ENCODE assay signal across 25 mouse cellular contexts in the genomic region with DNA sequence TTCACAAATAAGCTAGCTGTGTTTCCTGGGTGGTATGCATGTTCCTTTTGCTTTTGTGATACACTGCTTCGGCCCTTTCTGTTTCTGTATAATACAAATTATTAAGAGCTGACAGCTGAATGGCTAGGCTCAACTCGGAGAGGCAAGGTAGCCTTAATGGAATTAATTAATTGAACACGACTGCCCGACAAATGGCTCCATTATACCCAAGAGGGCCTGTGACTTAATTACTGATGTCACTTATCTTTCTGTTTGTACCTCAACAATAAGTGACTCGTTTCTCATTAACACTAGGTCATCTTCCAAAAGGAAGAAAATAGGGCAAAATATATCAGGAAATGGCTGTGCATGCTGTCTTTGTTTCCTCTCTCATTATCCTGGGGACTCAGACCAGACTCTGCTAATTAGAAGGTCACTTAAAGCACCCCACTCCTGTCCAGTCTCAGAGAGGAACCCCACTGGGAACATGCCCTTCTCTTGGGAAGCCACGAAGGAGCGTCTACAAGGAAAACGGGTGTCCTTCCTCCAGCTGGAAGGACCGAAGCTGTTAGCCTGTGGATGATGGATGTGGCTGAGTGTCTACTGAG.
DNase-seq lines count a peak whose midpoint lies in the region; ATAC-seq and TF ChIP-seq lines count a peak whose summit lies in the region.
"Had no signal": no experiment of that assay in that cellular context is flagged by ENCODE, and none has a peak within 500 bp of the region (broad histone marks: within the 10 kb centered on the region; RNA-seq: fewer than 3 reads in every experiment).

No protein-coding gene starts in this region.

- H3K27me3 ChIP-seq in hindbrain, embryonic 10.5 days (ENCODE audit: insufficient read depth, poor library complexity, severe bottlenecking), result no peaks in the 10 kb centered on the region
- H3K27me3 ChIP-seq in hindbrain, postnatal 0 days (ENCODE audit: insufficient read depth, low read length), result no peaks in the 10 kb centered on the region
- no peaks in the 10 kb centered on the region for H3K27me3 ChIP-seq in neural tube, embryonic 13.5 days
- no peaks in the 10 kb centered on the region for H3K27me3 ChIP-seq in midbrain, embryonic 16.5 days (ENCODE audit: control insufficient read depth, insufficient read depth, low read depth, low read length)
- H3K27me3 ChIP-seq: embryonic facial prominence, embryonic 15.5 days; heart, embryonic 12.5 days; hindbrain, embryonic 15.5 days; limb, embryonic 12.5 days had no signal

- 71% methylated on average over 9 of the region's 9 CpGs for WGBS in hindbrain, embryonic 10.5 days
- 49% methylated on average over 9 of the region's 9 CpGs for whole genome bisulfite sequencing in hindbrain, postnatal 0 days
- 44% methylated on average over 9 of the region's 9 CpGs for WGBS in neural tube, embryonic 13.5 days
- 39% methylated on average over 9 of the region's 9 CpGs for WGBS in midbrain, embryonic 16.5 days

- H3K4me3 ChIP-seq in hindbrain, embryonic 10.5 days, result no peak overlapping the region
- no peak overlapping the region for H3K4me3 ChIP-seq in hindbrain, postnatal 0 days (ENCODE audit: low read length)
- no peak overlapping the region for H3K4me3 ChIP-seq in neural tube, embryonic 13.5 days
- no peak overlapping the region for H3K4me3 ChIP-seq in midbrain, embryonic 16.5 days (ENCODE audit: low read depth, low read length)
- H3K4me3 ChIP-seq: embryonic facial prominence, embryonic 15.5 days; heart, embryonic 12.5 days; hindbrain, embryonic 15.5 days; limb, embryonic 12.5 days had no signal

- H3K4me1 ChIP-seq in hindbrain, embryonic 10.5 days (replicated peaks), result peaks cover 49% of the 10 kb centered on the region
- peaks cover 17% of the 10 kb centered on the region for H3K4me1 ChIP-seq in hindbrain, postnatal 0 days (ENCODE audit: insufficient read depth, low read length)
- H3K4me1 ChIP-seq in neural tube, embryonic 13.5 days (replicated peaks), result peaks cover 31% of the 10 kb centered on the region
- peaks cover 11% of the 10 kb centered on the region for H3K4me1 ChIP-seq in midbrain, embryonic 16.5 days (ENCODE audit: control insufficient read depth, insufficient read depth, low read length)

- peak overlapping the region; percentile 66 for H3K27ac ChIP-seq in hindbrain, embryonic 10.5 days
- no peak overlapping the region for H3K27ac ChIP-seq in hindbrain, postnatal 0 days
- H3K27ac ChIP-seq in neural tube, embryonic 13.5 days (replicated peaks), result peak overlapping the region; percentile 59
- H3K27ac ChIP-seq in midbrain, embryonic 16.5 days (ENCODE audit: low read length), result peak overlapping the region; percentile 39; the same call in 1 of the 2 replicates
- H3K27ac ChIP-seq: embryonic facial prominence, embryonic 15.5 days; hindbrain, embryonic 15.5 days; limb, embryonic 12.5 days had no signal

- no peak for DNase-seq in hindbrain, embryonic 10.5 days (ENCODE audit: low spot score)
- DNase-seq in hindbrain, postnatal 0 days (ENCODE audit: low spot score), result no peak
- no peak for DNase-seq in neural tube, embryonic 10.5 days (ENCODE audit: extremely low spot score, low spot score)
- no peak for DNase-seq in frontal cortex, adult 2 months (ENCODE audit: extremely low spot score in 1 of 2, low spot score in 1 of 2)
- no peak for DNase-seq in spleen, postnatal 4 days (ENCODE audit: low spot score in 2 of 2)
- DNase-seq: adrenal gland, postnatal 25 days; cerebellum, adult 11 months; cerebellum, adult 9-11 months; gastrocnemius, postnatal 25 days; heart, adult 18-20 months; heart, postnatal 10 days; kidney, postnatal 36 days; layer of hippocampus, postnatal 36 days; liver, postnatal 0 days; lung, postnatal 10 days; thymus, adult 2 months had no signal

- no peak for TF ChIP-seq CTCF in hindbrain, postnatal 0 days (IDR thresholded peaks at IDR 0.05; ENCODE audit: low read depth)

- H3K9ac ChIP-seq in hindbrain, postnatal 0 days (replicated peaks; ENCODE audit: low read length), result no peak overlapping the region
- no peak overlapping the region for H3K9ac ChIP-seq in neural tube, embryonic 13.5 days
- no peak overlapping the region for H3K9ac ChIP-seq in midbrain, embryonic 16.5 days (ENCODE audit: low read depth, low read length)
- H3K9ac ChIP-seq: embryonic facial prominence, embryonic 15.5 days; heart, embryonic 12.5 days; hindbrain, embryonic 15.5 days; limb, embryonic 12.5 days; liver, postnatal 0 days had no signal

- H3K36me3 ChIP-seq in hindbrain, embryonic 10.5 days, result no peaks in the 10 kb centered on the region
- no peaks in the 10 kb centered on the region for H3K36me3 ChIP-seq in hindbrain, postnatal 0 days (ENCODE audit: insufficient read depth, low read length)
- no peaks in the 10 kb centered on the region for H3K36me3 ChIP-seq in neural tube, embryonic 13.5 days
- no peaks in the 10 kb centered on the region for H3K36me3 ChIP-seq in midbrain, embryonic 16.5 days (ENCODE audit: control insufficient read depth, insufficient read depth, low read length)
- H3K36me3 ChIP-seq: embryonic facial prominence, embryonic 15.5 days; heart, embryonic 12.5 days; hindbrain, embryonic 15.5 days; limb, embryonic 12.5 days had no signal

- no peak for ATAC-seq in hindbrain, postnatal 0 days
- ATAC-seq in neural tube, embryonic 13.5 days (ENCODE audit: low read depth), result 0 out of 2 replicates have a peak, but pooled peaks have one; percentile 8
- ATAC-seq in midbrain, embryonic 16.5 days, result no peak
- ATAC-seq: CD4-positive, CD25-positive, alpha-beta regulatory T cell, adult 4 months; intestine, embryonic 16.5 days; liver, postnatal 0 days had no signal

- no peaks in the 10 kb centered on the region for H3K9me3 ChIP-seq in hindbrain, embryonic 10.5 days
- H3K9me3 ChIP-seq in hindbrain, postnatal 0 days (ENCODE audit: low read length), result no peaks in the 10 kb centered on the region
- no peaks in the 10 kb centered on the region for H3K9me3 ChIP-seq in neural tube, embryonic 13.5 days
- H3K9me3 ChIP-seq in midbrain, embryonic 16.5 days (replicated peaks; ENCODE audit: control insufficient read depth, low read length, poor library complexity, severe bottlenecking), result no peaks in the 10 kb centered on the region
- H3K9me3 ChIP-seq: embryonic facial prominence, embryonic 15.5 days; hindbrain, embryonic 15.5 days; limb, embryonic 12.5 days had no signal

- no peak overlapping the region for H3K4me2 ChIP-seq in hindbrain, postnatal 0 days (ENCODE audit: low read depth, low read length)
- no peak overlapping the region for H3K4me2 ChIP-seq in neural tube, embryonic 13.5 days
- H3K4me2 ChIP-seq in midbrain, embryonic 16.5 days (ENCODE audit: low read length), result no peak overlapping the region
- H3K4me2 ChIP-seq: embryonic facial prominence, embryonic 15.5 days; heart, embryonic 12.5 days; hindbrain, embryonic 15.5 days; limb, embryonic 12.5 days; liver, embryonic 11.5 days had no signal
